Mouse (Mus musculus) forebrain, embryonic 11.5 days (tissue): ENCODE data around the gene Reep1. TPM values are rescaled to one million over a fixed set of nuclear protein-coding genes. Genes with fewer than 3 reads are reported as not detected.

Source experiments
- ATAC-seq: fragments of 200-750 bp; cut with Nextera tagmentation; replicated peaks from 2 replicates; pipeline ENCODE4 v1.8.0; 2017; ENCODE audit warnings: moderate TSS enrichment; ENCODE audit not compliant: low FRiP score
- DNase-seq: peaks from one replicate; pipeline ENCODE4 v3.0.0-alpha.2; 2017; ENCODE audit warnings: low spot score
- H3K27ac ChIP-seq: fragments of 300-500 bp; sonication (generic); 2 replicates; pipeline ENCODE4 v1.5.1; 2014; ENCODE audit warnings: low read depth, low read length
- H3K27me3 ChIP-seq: fragments of 300-500 bp; sonication (generic); 2 replicates; pipeline ENCODE4 v1.6.1; 2014; ENCODE audit warnings: mild to moderate bottlenecking, low read length, mixed read lengths; ENCODE audit not compliant: control insufficient read depth, insufficient read depth
- H3K36me3 ChIP-seq: fragments of 300-500 bp; sonication (generic); 2 replicates; pipeline ENCODE4 v1.6.1; 2014; ENCODE audit warnings: mild to moderate bottlenecking, low read length, moderate library complexity, mixed read lengths; ENCODE audit not compliant: control insufficient read depth, insufficient read depth
- H3K4me1 ChIP-seq: fragments of 300-500 bp; sonication (generic); replicated peaks from 2 replicates; pipeline ENCODE4 v1.6.1; 2014; ENCODE audit warnings: low read length, mixed read lengths; ENCODE audit not compliant: control insufficient read depth, insufficient read depth
- H3K4me2 ChIP-seq: fragments of 300-500 bp; sonication (generic); 2 replicates; pipeline ENCODE4 v1.6.1; 2014; ENCODE audit warnings: low read depth, mild to moderate bottlenecking, low read length, moderate library complexity, mixed read lengths; ENCODE audit not compliant: severe bottlenecking
- H3K4me3 ChIP-seq: fragments of 300-500 bp; sonication (generic); 2 replicates; pipeline ENCODE4 v1.5.1; 2014; ENCODE audit warnings: low read depth, low read length
- H3K9ac ChIP-seq: fragments of 300-500 bp; sonication (generic); 2 replicates; pipeline ENCODE4 v1.6.1; 2014; ENCODE audit warnings: low read length
- H3K9me3 ChIP-seq: fragments of 300-500 bp; sonication (generic); 2 replicates; pipeline ENCODE4 v1.6.1; 2016; ENCODE audit warnings: low read length, mixed read lengths; ENCODE audit not compliant: control insufficient read depth
- WGBS: fragments of 180-500 bp; shearing (Covaris S2); extraction: QIAGEN DNeasy Blood & Tissue Kit; methylation state at CpG from one replicate; pipeline ENCODE4 v1.1.7; 2014; 5-methylcytosine and 5-hydroxymethylcytosine counted together
- polyA plus RNA-seq: library from polyadenylated mRNA; unstranded; fragments of >200 nt; fragmentation: Nextera tagmentation; extraction: Ambion mirVana; gene quantifications from 2 replicates; pipeline ENCODE4 v1.2.1, GENCODE M21; 2014

Reep1 gene
- polyA plus RNA-seq, 1 experiment from 2014 or later = 44.7 TPM

GRCm38 (mm10) chr6:71723555-71723954 lies 16.2 kb downstream of the Reep1 start:
- 50% methylated on average over 4 of the region's 4 CpGs for WGBS
- DNase-seq (no peak), ATAC-seq (no peak)
- H3K27me3 ChIP-seq = no peaks in the 10 kb centered on the region
- H3K9me3 ChIP-seq = no peaks in the 10 kb centered on the region
- no peak overlapping the region for H3K4me3 ChIP-seq
- no peak overlapping the region for H3K4me2 ChIP-seq
- H3K36me3 ChIP-seq = no peaks in the 10 kb centered on the region
- H3K27ac ChIP-seq = no peak overlapping the region
- H3K4me1 ChIP-seq = no peaks in the 10 kb centered on the region
- no peak overlapping the region for H3K9ac ChIP-seq

GRCm38 (mm10) chr6:71726710-71727109 lies 19.3 kb downstream of the Reep1 start:
- Histone ChIP-seq H3K4me1 (no peaks in the 10 kb centered on the region), H3K36me3 (no peaks in the 10 kb centered on the region), H3K9me3 (no peaks in the 10 kb centered on the region), H3K9ac (no peak overlapping the region), H3K27ac (no peak overlapping the region), H3K4me2 (no peak overlapping the region), H3K4me3 (no peak overlapping the region), H3K27me3 (no peaks in the 10 kb centered on the region)
- no peak for ATAC-seq
- no peak for DNase-seq
- WGBS = 95% methylated on average over 7 of the region's 7 CpGs

GRCm38 (mm10) chr6:71728306-71728705 lies 20.9 kb downstream of the Reep1 start:
- Histone ChIP-seq H3K4me3 (no peak overlapping the region), H3K27me3 (no peaks in the 10 kb centered on the region), H3K4me2 (no peak overlapping the region), H3K27ac (no peak overlapping the region), H3K9me3 (no peaks in the 10 kb centered on the region), H3K36me3 (no peaks in the 10 kb centered on the region), H3K9ac (no peak overlapping the region), H3K4me1 (no peaks in the 10 kb centered on the region)
- WGBS = 93% methylated on average over 3 of the region's 3 CpGs
- DNase-seq (no peak), ATAC-seq (no peak)

- H3K27ac ChIP-seq = no peak overlapping the region
- H3K36me3 ChIP-seq = no peaks in the 10 kb centered on the region
- ATAC-seq = no peak
- H3K9ac ChIP-seq = no peak overlapping the region
- H3K4me3 ChIP-seq = no peak overlapping the region
- H3K9me3 ChIP-seq = no peaks in the 10 kb centered on the region
- H3K4me1 ChIP-seq = no peaks in the 10 kb centered on the region
- H3K4me2 ChIP-seq = no peak overlapping the region
- 71% methylated on average over 4 of the region's 4 CpGs for WGBS
- DNase-seq = no peak
- no peaks in the 10 kb centered on the region for H3K27me3 ChIP-seq
Measured at GRCm38 (mm10) chr6:71734910-71735599, 27.7 kb downstream of the Reep1 start.

- Histone ChIP-seq H3K9me3 (no peaks in the 10 kb centered on the region), H3K27ac (no peak overlapping the region), H3K27me3 (no peaks in the 10 kb centered on the region), H3K36me3 (no peaks in the 10 kb centered on the region), H3K9ac (no peak overlapping the region), H3K4me1 (no peaks in the 10 kb centered on the region), H3K4me3 (no peak overlapping the region), H3K4me2 (no peak overlapping the region)
- WGBS = 35% methylated on average over 4 of the region's 4 CpGs
- ATAC-seq (no peak), DNase-seq (no peak)
Measured at GRCm38 (mm10) chr6:71735600-71736010, 28.2 kb downstream of the Reep1 start.

GRCm38 (mm10) chr6:71736101-71736500 lies 28.7 kb downstream of the Reep1 start:
- H3K36me3 ChIP-seq = no peaks in the 10 kb centered on the region
- no peak for DNase-seq

GRCm38 (mm10) chr6:71737202-71737601 lies 29.8 kb downstream of the Reep1 start:
- Histone ChIP-seq H3K27ac (no peak overlapping the region), H3K4me2 (no peak overlapping the region), H3K4me1 (no peaks in the 10 kb centered on the region), H3K27me3 (no peaks in the 10 kb centered on the region), H3K9me3 (no peaks in the 10 kb centered on the region), H3K36me3 (no peaks in the 10 kb centered on the region), H3K4me3 (no peak overlapping the region), H3K9ac (no peak overlapping the region)
- WGBS = 87% methylated on average over 8 of the region's 8 CpGs
- no peak for DNase-seq
- ATAC-seq = no peak

More at GRCm38 (mm10) chr6:71736101-71736500, 28.7 kb downstream of the Reep1 start:
- no peak overlapping the region for H3K4me2 ChIP-seq
- no peak overlapping the region for H3K9ac ChIP-seq
- no peak for ATAC-seq
- H3K9me3 ChIP-seq = no peaks in the 10 kb centered on the region
- no peaks in the 10 kb centered on the region for H3K27me3 ChIP-seq
- WGBS = 93% methylated on average over 5 of the region's 5 CpGs
- no peak overlapping the region for H3K27ac ChIP-seq
- H3K4me3 ChIP-seq = no peak overlapping the region
- no peaks in the 10 kb centered on the region for H3K4me1 ChIP-seq

GRCm38 (mm10) chr6:71738611-71739010 lies 31.2 kb downstream of the Reep1 start:
- H3K4me2 ChIP-seq = no peak overlapping the region
- H3K9me3 ChIP-seq = no peaks in the 10 kb centered on the region
- H3K27ac ChIP-seq = no peak overlapping the region
- WGBS = 81% methylated on average over 4 of the region's 4 CpGs
- no peaks in the 10 kb centered on the region for H3K4me1 ChIP-seq
- no peaks in the 10 kb centered on the region for H3K36me3 ChIP-seq
- no peak overlapping the region for H3K4me3 ChIP-seq
- DNase-seq (no peak), ATAC-seq (no peak)
- no peaks in the 10 kb centered on the region for H3K27me3 ChIP-seq
- H3K9ac ChIP-seq = no peak overlapping the region

GRCm38 (mm10) chr6:71740921-71741320 lies 33.6 kb downstream of the Reep1 start:
- H3K9ac ChIP-seq = no peak overlapping the region

More at GRCm38 (mm10) chr6:71740921-71741320, 33.6 kb downstream of the Reep1 start:
- ATAC-seq = no peak
- Histone ChIP-seq H3K4me3 (no peak overlapping the region), H3K27ac (peak overlapping the region; percentile 50; the same call in 1 of the 2 replicates), H3K9me3 (no peaks in the 10 kb centered on the region), H3K4me2 (0 out of 2 replicates have a peak overlapping the region, but pooled peaks have one; percentile 9), H3K27me3 (no peaks in the 10 kb centered on the region), H3K36me3 (no peaks in the 10 kb centered on the region), H3K4me1 (no peaks in the 10 kb centered on the region)
- peak; percentile 66 for DNase-seq
- 56% methylated on average over 13 of the region's 13 CpGs for WGBS
